Mouse (Mus musculus): ENCODE measurements around the gene Stx3.

- TF ChIP-seq CTCF (IDR thresholded peaks at IDR 0.05; ENCODE audit: borderline replicate concordance, insufficient read depth, low read length): no peak
- no peak for TF ChIP-seq POLR2A (IDR thresholded peaks at IDR 0.05; ENCODE audit: low read depth, low read length)
These were observed 37.3 kb upstream of the Stx3 start for GRCm38 (mm10) chr19:11856506-11856905.

All from embryonic fibroblast, embryonic 13.5 days (primary cell).